Mouse (Mus musculus) naive thymus-derived CD4-positive, alpha-beta T cell, adult 2 months (primary cell): ENCODE measurements around the gene Vmn1r14.
"Not testable (repeated sequence)": the region's sequence is repeated elsewhere in the genome, so short reads cannot be mapped to it uniquely, and the experiment has no call there.

Experiments
- DNase-seq: peaks from one replicate; pipeline ENCODE4 v3.0.0-alpha.2; 2011; ENCODE audit warnings: low read depth

Gene Vmn1r14

GRCm38 (mm10) chr6:57231386-57231785, at the start of gene Vmn1r14:
Gene Vmn1r14, plus strand, starts transcription at chr6:57231686.
- DNase-seq, result no peak

GRCm38 (mm10) chr6:57190016-57190415, 41.5 kb upstream of the Vmn1r14 start:
- not testable (repeated sequence) for DNase-seq

- DNase-seq, result not testable (repeated sequence)
These were observed 28.5 kb upstream of the Vmn1r14 start, which contains the start of gene Vmn1r13 for GRCm38 (mm10) chr6:57202990-57203389. Gene Vmn1r13, plus strand, starts transcription at chr6:57203290.

- no peak for DNase-seq
These were observed 26.2 kb downstream of the Vmn1r14 start, which contains the start of gene Vmn1r15 for GRCm38 (mm10) chr6:57257652-57258051. Gene Vmn1r15, plus strand, starts transcription at chr6:57257952.

- no peak for DNase-seq
These were observed 29.5 kb downstream of the Vmn1r14 start for GRCm38 (mm10) chr6:57260990-57261389.

GRCm38 (mm10) chr6:57271881-57272280, 40.4 kb downstream of the Vmn1r14 start:
- peak; percentile 5 for DNase-seq

- DNase-seq, result peak; percentile 8
These were observed 41.0 kb downstream of the Vmn1r14 start for GRCm38 (mm10) chr6:57272517-57272916.

GRCm38 (mm10) chr6:57278952-57279351, 47.5 kb downstream of the Vmn1r14 start:
- DNase-seq, result no peak
